Mouse (Mus musculus) brain, embryonic 18.5 days (tissue): ENCODE results near the gene Arhgap27.
"Not testable (repeated sequence)": the region's sequence is repeated elsewhere in the genome, so short reads cannot be mapped to it uniquely, and the experiment has no call there.

ENCODE experiments used
- DNase-seq: peaks from one replicate; pipeline ENCODE4 v3.0.0-alpha.2; 2012; ENCODE audit warnings: low read depth, low spot score

Arhgap27 gene

DNA sequence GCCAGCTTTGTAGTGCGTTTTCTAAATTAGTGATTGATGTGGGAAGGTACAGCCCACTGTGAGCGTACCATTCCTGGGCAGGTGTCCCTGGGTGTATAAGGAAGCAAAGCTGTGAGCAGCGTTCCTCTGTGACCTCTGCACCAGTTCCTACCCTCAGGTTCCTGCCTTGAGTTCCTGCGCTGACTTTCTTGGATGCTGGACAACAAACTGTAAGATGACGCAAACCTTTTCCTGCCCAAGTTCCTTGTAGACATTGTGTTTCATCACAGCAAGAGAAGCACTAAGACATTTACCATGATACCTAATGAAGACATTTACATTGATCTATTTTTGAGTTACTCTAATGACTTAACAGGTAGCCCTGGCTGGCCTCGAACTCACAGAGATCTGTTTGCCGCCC, 68.7 kb downstream of the Arhgap27 start:
- no peak for DNase-seq

DNA sequence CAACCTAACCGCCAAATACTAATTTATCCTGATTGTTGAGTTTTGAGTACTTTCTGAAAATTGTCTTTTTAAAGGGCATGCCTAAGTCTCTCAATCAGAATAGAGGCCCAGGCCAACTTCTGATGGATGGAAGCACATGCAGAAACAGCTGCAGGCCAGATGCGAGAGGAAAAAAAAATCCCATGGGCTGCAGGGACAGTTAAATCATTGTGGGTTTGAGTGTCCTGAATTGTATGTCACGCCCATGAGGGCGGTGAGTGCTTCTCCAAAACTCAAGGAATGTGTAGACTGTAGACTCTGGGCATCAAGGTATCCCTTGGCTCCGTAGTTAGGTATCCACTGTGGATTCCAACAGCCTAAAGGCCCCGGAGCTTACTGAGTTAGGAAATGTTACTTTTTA, 69.4 kb downstream of the Arhgap27 start:
- DNase-seq = no peak

GRCm38 (mm10) chr11:103292890-103293287, 70.6 kb downstream of the Arhgap27 start:
- DNase-seq = no peak

GRCm38 (mm10) chr11:103292152-103292889, 71.2 kb downstream of the Arhgap27 start:
- no peak for DNase-seq

DNA sequence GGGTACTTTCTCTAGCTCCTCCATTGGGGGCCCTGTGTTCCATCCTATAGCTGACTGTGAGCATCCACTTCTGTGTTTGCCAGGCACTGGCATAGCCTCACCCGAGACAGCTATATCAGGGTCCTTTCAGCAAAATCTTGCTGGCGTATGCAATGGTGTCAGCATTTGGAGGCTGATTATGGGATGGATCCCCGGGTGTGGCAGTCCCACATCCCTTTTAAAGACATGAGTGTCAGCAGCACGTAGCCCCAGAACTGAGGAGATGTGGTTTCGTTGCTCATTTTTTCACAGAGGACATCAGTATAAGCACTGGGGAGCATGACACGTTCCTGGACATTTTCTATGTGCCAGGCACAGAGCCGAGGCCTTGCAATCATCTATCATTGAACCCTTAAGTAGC, 72.7 kb downstream of the Arhgap27 start:
- not testable (repeated sequence) for DNase-seq

- DNase-seq = no peak
Observed at GRCm38 (mm10) chr11:103288291-103288963, 75.1 kb downstream of the Arhgap27 start.

DNA sequence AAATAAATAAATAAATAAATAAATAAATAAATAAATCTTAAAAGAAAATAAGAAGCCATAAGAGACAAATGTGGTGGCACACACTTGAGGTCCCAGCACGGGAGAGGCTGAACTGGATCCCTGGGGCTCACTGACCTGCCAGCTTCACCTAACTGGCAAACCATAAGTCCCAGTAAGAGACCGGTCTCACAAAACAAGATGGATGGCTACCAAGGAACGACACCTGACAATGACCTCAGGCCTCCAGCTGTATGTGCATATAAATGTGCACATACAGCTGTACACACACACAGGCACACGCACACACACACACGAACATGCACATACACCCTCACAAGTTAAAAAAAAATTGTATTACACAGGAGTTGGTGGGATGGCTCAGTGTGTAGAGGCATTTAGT, 76.6 kb downstream of the Arhgap27 start:
- DNase-seq = no peak

GRCm38 (mm10) chr11:103285951-103286350, 77.5 kb downstream of the Arhgap27 start:
- no peak for DNase-seq

DNA sequence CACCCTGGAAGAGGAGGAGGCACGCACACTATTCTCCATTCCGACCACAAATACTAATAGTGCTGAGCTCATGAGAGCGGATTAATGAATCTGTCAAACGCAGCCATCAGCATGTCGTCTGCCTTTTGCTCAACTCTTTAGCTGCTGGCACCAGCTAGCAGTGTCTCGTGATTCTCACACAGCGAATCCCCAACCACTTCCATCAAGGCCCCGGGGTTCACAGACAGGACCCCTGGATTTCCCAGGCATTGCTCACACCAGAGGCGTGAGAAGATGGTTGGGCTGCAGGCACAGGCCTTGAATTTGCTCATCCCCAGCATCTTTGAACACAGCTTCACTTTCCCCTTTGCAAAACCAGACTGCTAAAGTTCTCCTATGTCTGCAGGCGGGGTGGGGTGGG, 78.2 kb downstream of the Arhgap27 start:
- DNase-seq = no peak

- no peak for DNase-seq
Observed at GRCm38 (mm10) chr11:103281784-103282183, 81.7 kb downstream of the Arhgap27 start.
